Mouse (Mus musculus) megakaryocyte, adult 5-6 weeks (primary cell): ENCODE data around the gene Parvb. TPM values are rescaled to one million over a fixed set of nuclear protein-coding genes. Genes with fewer than 3 reads are reported as not detected.

Source experiments
- ATAC-seq: 2 replicates; pipeline ENCODE4 v1.8.0; 2016; ENCODE audit warnings: mild to moderate bottlenecking, inconsistent platforms; ENCODE audit not compliant: poor library complexity, severe bottlenecking
- total RNA-seq, 2 experiments: library from RNA; stranded (forward) in 1 of 2; stranded (reverse) in 1 of 2; fragments of 153-499, 151-499 nt in 1 of 2; fragments of 221-1000, 200-1000 nt in 1 of 2; gene quantifications; 2 replicates each; pipeline versions ENCODE4 v1.2.3 to v1.2.4; 2015 to 2017

The Parvb gene
- 32.7 and 38.8 TPM in 2 replicates for total RNA-seq (2015)
- 9.5 and 10.6 TPM in 2 replicates for total RNA-seq (2017)

GRCm38 (mm10) chr15:84231721-84232561, at the start of gene Parvb:
Gene Parvb (plus strand): TSS chr15:84232043.
- peak; percentile 30 for ATAC-seq

DNA sequence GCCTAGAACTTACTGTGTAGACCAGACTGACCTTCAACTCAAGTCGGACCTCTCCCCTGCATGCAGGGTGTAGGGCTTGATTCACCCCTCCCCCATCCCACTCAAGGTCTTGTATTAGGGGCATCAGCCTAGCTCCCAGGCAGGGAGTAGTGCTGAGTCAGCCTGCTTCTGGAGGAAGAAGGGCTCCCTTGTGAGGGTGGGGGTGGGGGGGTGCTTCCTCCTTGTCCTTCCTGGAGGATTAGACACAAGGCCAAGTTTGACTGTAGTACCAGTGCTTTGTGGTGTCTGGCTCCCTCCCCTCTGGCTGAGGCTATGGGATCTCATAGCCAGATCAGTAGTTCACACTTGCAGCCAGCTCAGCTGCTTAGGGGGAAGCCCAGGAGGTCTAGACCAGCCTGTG, 47.9 kb upstream of the Parvb start:
- ATAC-seq: no peak

- ATAC-seq: no peak
Measured at GRCm38 (mm10) chr15:84186196-84186595, 45.6 kb upstream of the Parvb start.

DNA sequence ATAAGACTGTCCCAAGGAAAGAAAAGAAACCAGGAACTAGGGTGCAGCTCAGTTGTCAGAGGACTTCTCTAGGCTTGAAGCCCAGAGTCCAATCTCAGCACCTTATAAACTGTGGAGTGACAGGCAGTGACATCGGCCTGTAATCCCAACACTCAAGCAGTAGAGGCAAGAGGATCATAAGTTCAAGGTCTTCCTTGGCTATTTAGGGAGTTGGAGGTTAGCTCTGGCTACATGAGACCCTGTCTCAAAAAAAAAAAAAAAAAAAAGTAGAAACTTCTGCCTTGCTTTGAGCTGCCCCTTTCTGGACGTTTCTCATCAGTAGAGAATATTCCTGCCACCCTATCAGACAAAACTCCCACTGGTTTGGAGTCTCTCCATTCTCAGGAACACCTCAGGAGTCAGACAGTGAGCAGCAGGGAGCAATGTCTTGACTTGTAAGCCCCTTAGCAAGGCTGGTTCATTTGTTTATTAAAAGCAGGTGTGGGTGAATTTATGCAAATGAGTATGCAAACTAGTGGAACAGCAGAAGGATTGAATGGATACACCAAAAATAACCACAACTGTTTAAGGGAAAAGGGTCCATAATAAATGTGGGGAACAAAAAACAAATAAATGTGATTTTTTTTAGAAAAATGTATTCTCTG, 42.8 kb upstream of the Parvb start:
- ATAC-seq: no peak

DNA sequence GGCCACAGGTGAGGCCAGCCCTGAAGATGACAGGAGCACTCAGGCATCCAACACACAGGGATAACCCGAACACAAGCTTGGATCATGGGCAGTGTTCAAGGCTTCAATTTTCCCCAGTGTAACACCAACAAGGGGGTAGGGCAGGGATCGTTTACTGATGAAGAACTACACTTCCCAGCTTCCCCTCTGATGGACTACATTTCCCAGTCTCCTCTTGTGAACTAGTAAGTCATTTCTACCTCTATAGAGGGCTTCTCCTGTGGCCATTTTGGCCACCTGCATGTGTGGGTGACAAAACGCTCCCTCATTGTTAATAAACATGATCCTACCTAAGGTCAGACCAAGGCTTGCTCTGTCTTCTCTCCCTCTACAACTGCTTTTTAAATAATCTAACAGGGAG, 42.0 kb upstream of the Parvb start:
- ATAC-seq: peak; percentile 22; the same call in 1 of the 2 replicates

- no peak for ATAC-seq
Measured at GRCm38 (mm10) chr15:84191724-84192057, 40.2 kb upstream of the Parvb start.

DNA sequence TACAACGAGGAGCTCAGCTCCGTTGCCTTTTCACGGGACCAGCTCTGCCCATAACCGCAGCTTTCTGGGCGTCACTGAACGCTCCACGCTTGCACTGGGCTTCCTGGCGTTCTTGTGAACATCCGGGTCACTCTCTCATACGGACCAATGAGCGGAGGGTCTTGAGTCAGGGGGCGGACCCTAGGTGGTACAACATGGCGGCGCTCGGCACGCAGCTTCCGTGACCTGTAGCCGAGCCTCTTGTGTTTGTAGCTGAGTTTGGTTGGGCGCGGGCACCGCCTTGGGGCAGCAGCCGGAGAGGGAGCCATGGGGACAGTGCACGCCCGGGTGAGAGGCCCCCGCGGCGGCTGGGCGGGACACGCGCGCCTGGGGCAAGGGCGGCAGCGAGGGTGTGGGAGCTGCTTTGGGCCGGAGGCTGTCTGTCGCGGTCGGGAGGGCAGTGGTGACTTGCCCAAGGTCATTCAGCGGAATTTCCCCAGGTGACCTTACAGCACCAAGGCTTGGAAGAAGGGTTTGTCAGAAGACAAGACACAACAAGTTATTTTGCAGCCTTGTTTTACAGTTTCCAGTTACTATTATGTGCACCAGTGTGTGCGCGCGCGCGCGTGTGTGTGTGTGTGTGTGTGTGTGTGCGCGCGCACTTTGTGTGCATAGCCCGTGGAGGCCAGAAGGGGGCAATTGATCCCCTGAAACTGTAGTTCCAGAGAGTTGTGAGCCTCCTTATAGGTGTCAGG, 39.6 kb upstream of the Parvb start, which contains the start of gene Samm50:
Gene Samm50, plus strand, starts transcription at position 184 of the 734 bp plus-strand sequence.
- ATAC-seq: peak; percentile 98

DNA sequence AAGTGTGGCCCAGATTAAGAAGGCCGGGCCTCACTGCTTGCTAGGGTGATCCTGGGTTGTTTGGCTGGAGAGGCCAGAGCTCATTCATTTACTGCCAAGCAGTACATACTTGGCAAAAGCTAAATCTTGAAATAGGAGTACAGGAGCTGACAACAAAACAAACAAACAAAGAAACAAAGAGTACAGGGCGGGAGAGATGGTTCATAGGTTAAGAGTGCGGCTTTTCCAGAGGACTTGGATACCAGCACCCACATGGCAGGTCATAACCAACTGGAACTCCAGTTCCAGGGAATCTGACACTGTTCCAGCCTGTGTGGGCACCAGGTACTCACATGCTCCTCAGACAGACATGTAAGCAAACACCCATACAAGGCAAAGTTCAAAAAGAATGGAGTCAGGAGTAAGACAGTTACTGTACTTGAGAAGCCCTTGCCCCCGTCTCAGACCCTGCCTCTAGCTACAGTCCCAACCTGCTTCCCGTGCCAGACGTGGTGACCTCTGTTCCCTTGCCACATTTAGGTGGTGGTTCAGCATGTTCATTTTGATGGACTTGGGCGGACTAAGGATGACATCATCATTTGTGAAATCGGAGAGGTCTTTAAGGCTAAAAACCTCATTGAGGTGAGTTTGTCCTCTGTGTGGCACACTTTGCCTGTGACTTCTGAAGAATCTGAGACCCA, 35.2 kb upstream of the Parvb start:
- no peak for ATAC-seq

- ATAC-seq: no peak
Measured at GRCm38 (mm10) chr15:84207327-84207726, 24.5 kb upstream of the Parvb start.

DNA sequence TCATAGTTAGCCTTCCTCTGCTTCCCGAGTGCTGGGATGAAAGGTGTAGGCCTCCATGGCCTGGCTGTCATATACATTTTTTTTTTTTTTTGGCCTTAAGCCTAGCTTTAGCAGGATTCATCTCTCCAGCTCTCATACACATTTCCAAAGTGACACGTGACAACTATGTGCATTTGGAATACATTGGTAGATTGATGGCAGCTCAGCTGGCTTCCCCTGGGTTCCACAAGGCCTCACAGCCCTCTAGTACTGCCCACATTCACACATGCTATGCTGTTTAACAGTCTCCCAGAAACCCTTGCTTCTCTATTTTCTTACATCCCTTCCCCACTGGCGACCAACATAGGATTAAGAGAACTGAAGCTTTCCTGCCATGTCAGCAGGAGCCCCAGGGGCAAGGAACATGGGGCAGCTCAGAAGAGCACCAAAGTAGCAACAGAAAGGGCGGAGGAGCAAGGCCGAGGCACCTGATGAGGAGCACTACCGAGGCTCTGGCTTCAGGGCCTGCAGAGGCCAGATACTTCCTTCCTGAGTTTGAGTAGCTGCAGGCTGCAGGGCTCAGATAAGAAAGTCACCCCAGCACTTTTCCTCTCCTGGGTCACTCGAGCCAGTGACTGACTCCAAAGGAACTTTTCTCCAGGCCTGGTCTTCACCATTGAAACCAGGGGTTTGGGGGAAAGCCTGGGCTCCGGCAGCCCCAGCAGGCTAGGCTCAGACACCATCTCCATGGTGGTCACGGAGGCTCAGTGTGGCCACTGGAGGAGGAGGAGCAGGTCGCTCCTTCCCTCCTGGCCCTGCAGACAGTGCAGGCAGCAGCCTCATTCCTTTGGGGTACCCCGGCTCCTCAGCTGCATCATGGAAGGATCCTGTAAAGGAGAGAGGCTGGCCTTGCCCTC, 22.1 kb upstream of the Parvb start:
- peak; percentile 28; the same call in 1 of the 2 replicates for ATAC-seq

DNA sequence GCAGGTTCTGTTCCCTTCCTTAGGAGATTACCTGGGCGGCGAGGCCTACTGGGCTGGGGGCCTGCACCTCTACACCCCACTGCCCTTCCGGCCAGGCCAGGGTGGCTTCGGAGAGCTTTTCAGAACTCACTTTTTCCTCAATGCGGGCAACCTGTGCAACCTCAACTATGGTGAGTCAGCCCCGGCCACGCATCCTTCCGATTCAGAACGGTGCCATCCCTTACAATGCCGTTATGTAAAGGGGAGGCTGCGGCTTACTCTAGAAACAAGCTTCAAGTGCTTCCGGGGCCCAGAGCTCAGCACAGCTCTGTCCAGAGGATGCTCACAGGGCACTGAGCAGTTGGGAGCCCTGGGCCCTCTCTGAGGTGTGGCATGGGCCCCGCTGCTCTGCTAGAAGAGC, 21.4 kb upstream of the Parvb start:
- ATAC-seq: no peak

DNA sequence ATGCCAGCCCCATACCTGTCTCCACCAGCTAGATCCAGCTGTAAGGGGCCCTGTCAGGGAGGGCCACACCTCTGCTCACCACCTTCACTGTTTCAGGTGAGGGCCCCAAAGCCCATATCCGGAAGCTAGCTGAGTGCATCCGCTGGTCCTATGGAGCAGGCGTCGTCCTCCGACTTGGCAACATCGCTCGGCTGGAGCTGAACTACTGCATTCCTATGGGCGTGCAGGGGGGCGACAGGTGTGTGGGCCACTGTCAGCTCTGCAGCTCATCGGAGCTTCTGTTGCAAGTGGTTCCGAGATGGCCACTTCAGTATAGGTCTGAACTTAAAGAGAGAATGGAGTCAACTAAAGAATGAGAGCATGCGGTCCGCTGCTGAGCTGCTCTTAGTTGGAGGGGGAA, 20.9 kb upstream of the Parvb start:
- no peak for ATAC-seq

DNA sequence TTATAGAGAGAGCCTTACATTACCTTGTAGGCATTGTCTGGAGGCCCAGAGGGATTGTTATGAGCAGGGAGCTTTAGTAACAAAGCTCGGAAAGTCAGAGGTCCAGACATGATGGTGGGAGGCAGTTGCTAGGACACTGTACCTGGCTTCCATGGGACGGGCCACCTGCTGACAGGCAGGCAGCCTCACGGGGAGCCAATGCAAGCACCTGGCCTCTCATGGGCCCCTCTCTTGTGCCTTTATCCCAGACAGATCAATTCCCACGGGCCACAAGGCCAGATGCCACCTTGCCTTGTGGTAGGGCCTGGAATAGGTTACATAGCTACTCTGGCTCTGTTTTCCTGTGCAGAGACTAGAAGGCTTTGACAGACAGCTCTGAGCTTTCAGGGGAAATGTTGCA, 20.3 kb upstream of the Parvb start:
- no peak for ATAC-seq

- ATAC-seq: peak; percentile 83
Measured at GRCm38 (mm10) chr15:84212031-84212755, 19.6 kb upstream of the Parvb start.

GRCm38 (mm10) chr15:84212756-84213105, 19.1 kb upstream of the Parvb start:
- no peak for ATAC-seq

DNA sequence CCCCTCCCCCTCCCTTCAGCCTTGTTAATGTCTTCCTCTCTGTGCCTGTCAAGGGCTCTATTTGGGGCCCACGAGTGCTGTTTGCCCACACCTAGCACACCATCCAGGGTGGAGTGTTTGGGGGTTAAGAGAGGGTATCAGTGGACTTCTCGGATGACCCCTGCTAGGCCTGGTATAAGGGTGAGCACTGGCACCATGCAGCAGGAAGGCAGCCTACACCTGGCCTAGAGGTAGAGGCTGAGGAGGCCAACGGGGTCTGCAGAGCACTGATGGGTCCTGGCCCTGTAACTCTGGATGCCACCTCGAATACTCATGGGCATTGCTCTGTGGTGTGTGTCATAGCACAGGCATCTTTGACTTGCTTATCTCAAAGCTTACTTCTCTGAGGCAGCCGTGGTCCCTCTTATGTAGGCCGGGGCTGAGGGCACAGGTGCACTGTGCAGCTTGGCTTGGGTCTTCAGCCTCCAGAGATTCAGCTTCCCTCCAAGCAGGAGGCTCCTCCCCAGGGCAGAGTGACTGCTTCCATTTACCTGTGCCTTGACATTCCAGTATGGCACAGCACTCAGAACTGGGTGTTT, 18.6 kb upstream of the Parvb start:
- no peak for ATAC-seq

DNA sequence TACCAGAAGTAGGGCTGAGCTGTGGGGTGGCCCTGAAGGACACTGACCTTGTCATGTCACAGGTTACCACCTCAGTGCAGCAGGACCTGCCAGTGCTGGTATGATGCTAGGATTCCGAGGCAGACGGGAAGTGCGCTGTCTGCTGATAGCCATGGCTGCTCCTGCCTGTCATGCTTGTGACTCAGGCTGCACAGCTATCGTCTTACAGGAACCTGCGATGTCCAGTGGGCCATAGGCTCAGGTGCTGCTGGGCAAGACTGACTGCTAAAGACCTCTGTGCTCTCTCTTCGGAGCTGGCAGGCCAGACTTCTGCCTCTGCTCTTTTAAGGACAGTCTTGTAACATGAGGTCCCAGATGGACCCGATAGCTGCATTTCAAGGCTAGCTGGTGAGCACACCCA, 17.4 kb upstream of the Parvb start:
- ATAC-seq: no peak

GRCm38 (mm10) chr15:84215273-84215672, 16.6 kb upstream of the Parvb start:
- ATAC-seq: no peak

DNA sequence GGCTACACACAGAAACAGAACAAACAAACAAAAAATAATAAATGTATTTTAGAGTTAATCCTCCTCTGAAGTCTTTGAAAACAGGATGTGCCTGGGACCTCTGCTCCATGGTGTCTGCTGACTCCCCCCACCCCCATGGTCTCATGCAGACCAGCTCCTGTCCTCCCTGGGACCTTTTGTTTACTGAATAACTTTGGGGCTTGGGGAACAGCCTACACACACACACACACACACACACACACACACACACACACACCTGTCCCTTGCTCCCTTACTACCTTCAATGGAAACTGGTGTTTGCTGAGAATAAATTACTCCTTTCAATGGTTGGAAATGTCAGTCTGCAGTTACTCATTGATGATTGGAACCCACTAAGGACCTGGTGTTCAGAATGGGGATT, 15.8 kb upstream of the Parvb start:
- no peak for ATAC-seq
